Mouse (Mus musculus) lung, adult 18-20 months (tissue): ENCODE results near the gene Rab13.

Source experiments
- DNase-seq, 2 experiments: peaks; one replicate each; pipeline ENCODE4 v3.0.0; 2022; ENCODE audit warnings: mixed read lengths in 2 of 2

Gene Rab13

DNA sequence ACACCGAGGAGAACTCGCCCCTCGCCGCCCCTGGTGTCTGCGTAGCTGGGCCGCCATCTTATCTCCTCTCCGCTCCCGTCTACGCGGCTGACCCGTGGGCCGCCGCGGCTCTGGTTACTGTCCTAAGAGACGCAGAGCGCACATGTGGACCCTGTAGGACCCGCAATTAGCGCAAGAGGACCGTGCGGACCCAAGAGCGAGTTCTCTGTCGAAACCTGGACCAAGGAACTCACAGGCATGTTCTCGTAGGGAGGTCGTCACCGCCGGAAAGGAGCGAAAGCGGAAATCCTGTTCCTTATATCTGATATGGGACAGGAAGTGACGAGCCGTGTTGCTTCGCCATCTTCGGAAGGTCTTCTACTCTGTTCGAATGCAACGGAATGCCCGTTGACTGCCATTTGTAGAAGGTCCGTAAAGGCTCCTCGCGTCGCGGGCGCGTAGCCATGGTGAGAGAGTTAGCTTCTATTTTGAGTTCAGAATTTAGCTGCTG is at the start of gene Rab13, which contains the start of gene Rps27:
Gene Rab13, plus strand, starts transcription at position 319 of the 490 bp plus-strand sequence.
Gene Rps27, minus strand, starts transcription at position 275 of the 490 bp plus-strand sequence.
- peak; percentile 93 to 94 for DNase-seq

DNA sequence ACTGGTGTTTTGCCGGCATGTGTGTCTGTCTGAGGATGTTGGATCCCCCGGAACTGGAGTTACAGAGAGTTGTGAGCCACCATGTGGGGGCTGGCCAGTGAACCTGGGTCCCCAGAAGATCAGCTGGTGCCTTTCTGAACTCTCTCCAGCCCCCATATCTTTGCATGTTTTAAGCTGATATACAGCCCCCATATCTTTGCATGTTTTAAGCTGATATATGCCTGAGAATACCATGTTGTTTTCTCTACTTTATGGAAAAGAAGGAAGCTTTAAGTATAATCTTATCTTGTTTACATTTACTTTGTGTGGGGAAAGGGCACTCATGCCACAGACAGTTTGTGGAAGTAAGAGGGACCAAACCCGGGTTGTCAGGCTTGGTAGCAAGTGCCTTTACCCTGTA is 33.9 kb upstream of the Rab13 start:
- no peak for DNase-seq

DNA sequence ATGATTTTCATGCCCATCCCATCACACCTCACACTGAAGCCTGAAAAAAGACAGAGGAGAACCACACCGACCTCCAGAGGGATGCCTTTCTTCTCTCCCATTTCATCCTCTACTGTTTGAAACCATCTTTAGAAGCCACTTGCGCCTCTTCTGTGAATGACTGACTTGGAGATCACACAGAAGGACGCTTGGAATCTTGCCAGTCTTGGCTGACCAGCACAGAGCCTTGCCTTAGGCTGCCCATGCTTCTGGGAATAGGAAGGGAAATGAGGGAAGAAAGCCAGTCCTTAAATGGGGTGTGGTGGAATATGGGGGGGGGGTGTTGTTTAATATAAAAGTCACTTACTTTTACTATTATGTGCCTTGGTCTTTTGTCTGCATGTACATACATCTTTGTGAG is 29.9 kb upstream of the Rab13 start:
- DNase-seq: no peak

DNA sequence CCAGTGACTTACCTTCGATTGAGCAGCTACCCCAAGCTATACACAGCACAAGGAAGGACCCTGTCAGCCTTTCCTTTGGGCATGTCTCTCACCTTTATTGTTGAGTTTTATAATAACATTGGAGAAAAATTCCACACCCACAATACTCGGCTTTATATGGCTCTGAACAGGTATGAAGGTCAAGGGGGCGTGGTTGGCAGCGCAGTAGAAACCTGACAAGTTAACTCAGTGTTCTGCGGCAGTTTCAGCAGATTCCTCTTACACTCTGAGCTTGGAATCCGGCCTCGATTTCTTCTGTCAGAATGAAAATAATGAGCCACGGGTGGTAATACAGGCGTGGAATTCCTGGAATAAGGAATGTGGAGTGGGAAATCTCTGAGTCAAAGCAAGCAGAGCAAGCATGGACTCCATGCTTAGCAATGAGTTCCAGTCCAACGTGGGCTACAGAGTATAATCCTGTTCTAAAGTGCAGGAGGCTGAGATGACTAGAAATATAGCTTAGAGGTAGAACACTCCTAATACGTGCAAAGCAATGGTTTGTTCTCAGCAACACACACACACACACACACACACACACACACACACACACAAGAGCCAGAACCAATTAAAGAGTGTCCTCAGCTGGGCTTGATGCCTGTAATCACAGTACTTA is 22.5 kb upstream of the Rab13 start:
- DNase-seq: no peak

DNA sequence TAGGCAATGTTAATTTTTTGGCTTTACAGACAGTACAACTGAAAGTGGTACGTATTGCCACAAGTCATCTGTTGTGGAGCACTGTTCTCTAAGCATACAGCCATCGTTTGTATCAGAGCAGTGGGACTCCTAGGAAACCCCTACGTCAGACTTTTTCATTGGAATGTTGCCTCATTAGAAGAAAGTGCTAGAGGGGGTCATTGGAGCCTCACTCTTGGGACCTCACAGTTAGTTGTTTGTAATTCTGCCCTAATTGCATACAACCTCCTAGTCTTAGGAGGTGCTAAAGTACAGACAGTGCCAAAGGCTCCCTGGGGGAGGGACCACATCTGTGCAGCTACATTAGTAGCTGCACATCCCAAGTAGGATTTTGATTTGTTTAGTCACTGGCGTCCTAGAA is 18.7 kb upstream of the Rab13 start:
- no peak for DNase-seq

DNA sequence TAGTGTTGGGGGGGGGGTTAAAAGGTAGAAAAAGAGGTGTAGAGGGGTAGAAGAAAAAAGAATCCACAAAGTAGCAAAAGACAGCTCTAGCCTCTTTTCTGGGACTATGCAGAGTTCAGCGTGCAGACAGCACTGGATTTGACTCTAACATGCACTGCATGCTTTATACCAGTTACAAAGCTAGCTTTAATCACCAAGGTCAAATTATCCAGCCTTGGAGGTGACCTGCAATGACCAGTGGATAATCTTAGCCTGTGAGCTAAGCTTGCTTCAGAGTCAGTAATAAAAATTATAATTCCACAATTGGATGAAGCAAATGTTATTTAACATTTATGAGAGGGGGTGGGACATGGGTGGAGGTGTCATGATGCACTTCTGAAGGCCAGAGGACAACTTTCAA is 17.9 kb upstream of the Rab13 start:
- DNase-seq: no peak

DNA sequence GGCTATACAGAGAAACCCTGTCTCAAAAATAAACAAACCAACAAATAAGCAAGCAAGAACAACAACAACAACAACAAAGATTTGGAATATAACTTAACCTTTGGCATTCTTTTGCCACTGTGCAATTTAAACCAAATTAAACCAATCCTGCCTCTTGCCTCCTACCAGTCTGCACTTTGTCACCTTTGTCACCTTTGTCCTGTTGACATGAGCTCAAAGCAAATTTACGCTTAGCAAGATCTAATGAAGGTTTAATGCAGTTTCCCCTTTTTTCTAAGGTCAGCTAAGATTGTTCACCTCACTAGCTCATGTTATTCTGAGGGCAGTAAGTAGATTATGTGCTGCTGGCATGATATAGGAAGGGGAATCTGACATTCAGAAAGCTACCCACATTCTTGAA is 15.9 kb upstream of the Rab13 start:
- no peak for DNase-seq

DNA sequence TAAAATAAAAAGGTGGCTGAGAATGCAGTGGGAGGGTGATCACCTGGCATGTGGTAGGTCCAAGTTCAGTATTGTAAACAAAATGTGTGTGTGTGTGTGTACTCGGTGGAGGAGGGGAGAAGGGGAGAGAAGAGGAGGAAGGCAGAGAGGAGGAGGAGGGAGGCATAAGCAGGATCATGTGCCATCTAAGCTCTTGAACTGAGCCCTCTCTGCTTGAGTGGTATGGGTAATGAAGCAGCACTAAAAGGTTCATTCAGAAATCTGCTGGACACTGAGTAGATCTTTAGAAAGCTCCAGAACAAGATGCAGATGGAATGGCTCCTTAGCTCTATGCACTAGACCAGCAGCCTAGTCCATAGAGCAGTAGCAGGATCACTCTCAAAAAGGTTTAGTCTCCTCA is 10.6 kb upstream of the Rab13 start:
- DNase-seq: no peak

DNA sequence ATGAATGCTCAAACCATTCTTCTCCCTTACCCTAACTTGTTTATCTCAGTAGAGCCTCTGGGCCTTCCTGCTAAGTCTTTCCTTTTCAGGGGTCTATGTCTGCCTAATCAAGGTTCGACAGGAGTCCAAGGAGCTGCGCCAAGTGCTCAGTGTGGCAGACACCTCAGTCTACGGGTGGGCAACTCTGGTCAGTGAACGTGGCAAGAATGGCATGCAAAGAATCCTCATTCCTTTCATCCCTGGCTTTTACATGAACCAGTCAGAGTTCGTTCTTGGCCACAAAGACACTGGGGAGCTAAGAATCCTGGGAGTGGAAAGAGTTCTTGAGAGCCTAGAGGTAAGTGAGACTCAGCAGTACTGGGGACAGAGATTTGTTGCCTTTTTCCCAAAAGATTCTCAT is 9.9 kb upstream of the Rab13 start:
- DNase-seq: no peak

DNA sequence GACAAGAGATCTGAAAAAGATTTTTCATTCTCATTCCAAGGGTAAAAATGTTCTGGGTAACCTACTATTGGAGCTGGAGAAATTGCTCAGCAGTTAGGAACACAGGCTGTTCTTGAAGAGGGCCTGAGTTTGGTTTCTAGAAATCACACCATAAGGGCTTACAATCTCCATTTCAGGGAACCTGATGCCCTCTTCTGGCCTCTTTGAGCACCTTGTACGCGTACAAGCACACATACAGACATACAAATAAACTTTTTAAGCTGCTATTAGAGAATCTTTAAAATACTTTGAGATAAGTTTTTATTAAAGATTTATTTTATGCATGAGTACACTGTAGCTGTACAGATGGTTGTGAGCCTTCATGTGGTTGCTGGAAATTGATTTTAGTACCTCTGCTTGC is 8.9 kb upstream of the Rab13 start:
- DNase-seq: no peak

DNA sequence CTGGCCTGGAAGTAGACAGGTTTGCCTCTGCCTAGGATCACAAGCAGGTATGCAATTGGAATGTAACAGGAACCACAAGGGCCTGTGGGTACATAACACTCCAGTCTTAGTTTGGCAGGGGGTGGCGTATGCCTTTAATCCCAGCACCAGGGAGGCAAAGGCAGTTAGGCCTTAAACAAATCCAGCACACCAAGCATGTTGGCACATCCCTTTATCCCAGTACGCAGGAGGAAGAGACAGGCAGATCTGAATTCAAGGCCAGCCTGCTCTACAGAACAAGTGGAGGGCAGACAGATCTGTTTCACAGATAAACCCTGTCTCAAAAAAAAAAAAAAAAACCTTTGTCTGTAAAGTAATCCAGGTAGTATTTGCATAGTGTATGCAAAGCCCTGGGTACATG is 4.8 kb upstream of the Rab13 start:
- DNase-seq: peak; percentile 40 to 59

DNA sequence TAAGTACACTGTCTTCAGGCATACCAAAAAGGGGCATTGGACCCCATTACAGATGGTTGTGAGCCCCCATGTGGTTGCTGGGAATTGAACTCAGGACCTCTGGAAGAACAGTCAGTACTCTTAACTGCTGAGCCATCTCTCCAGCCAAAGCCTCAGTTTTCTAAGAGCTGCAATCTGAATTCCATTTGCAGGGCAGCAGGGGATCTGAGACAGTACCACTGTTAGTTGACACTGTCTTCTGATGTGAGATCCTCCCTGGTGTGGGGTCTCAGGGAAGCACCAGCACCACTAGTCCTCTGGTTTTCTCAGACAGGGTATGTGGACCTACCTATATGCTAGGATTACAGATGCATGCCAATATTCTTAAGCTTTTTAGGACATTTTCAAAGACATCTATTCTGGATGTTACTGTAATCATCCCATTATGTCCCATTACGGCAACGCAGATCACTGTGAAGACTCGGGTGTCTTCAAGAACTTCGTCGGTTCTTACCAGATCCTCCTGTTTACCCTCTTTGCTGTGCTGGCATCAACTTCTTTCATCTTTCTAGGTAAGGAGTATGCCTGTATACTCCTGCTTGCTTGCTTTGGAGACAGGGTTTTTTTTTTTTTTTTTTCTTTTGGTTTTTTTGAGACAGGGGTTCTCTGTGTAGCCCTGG is 3.5 kb upstream of the Rab13 start:
- no peak for DNase-seq

DNA sequence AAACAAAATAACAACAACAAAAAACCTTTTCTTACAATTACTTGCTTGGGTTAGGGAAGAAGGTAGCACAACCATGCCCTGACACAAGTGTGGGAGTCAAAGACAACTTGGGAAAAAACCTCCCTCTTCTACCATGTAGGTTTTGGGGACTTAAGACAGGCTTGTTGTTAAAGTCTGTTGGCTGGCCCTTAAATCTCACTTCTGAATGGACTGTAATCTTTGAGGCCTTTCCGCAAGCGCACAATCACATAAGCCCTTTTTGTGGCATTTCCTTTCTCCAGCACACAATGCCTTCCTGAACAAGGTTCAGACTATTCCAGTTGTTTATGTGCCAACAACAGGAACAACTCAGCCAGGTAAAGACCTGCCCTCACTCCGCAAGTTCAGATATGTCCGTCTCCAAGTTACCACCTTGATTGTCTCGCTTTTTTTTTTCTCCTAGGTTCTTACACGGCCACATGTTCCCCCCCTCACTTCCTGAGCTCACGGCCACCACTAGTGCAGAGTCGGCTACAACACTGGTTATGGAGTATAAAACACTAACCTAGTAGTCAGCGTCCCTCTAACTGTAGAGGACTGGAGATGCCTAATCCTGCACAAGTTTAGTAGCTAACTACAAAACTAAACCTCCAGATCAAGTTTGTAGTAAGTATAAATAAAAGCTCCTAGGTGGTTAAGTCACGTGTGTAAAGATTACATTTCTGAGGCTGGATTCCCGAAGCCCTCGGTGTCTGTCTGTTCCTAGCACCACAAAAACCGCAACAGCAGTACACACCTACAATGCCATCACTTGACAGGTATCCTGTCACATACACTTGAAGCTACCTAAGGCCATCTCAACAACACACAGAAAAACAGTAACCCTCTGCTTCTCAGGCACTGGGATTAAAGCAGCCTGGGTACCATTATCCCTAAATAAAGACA is 1.8 kb upstream of the Rab13 start:
- no peak for DNase-seq

DNA sequence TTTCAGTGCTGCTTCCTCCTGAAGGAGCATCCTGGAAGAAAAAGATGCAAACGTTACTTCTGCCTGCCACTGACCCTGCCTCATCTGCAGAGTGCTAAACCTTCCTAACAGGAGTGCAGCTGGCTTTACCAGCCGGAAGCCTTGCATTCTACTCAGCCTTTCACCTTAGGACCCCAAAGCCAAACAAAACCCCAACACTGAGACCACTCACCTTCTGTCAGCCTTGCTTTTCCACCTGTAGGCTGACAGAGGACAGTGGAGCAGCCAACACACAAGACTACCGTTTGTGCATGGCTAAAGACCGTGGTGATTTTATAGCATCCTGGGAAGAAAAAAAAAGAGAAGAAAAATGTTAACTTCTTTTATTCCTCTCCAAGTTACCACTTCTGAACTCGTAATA is 772 bp upstream of the Rab13 start:
- no peak for DNase-seq

DNA sequence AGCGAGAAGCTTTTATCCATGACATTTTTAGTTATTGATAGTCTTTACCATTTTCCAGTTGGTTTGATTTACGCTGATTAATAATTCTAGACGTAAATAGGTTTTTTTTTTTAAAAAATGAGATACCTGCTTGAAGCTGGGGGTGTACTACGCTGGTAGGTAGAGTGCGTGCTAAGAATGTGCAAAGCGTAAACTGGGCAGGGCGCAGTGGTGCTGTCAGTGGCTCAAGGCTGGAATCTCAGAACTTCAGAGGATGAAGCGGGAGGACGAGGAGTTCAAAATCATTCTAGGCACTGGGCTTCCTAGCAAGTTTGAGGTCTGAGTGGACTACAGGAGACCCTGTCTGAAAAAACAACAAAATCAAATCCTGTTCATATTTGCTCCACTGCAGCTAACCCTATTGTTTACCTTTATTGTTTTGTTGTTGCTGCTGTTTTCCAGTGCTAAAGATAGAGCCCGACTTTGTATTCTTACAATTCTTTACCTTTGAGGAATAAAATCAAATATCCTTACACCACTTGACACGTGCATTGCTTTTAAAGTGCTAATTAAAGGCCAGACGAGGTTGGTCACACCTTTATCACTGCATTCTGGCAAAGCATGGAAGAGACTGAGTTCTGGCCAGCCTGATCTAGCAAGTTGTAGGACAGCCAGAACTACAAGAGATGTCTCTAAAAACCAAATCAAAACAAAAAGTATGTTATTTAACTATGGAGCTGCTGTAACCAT is 625 bp downstream of the Rab13 start:
- peak in 1 of 2 experiments; percentile 28 for DNase-seq

DNA sequence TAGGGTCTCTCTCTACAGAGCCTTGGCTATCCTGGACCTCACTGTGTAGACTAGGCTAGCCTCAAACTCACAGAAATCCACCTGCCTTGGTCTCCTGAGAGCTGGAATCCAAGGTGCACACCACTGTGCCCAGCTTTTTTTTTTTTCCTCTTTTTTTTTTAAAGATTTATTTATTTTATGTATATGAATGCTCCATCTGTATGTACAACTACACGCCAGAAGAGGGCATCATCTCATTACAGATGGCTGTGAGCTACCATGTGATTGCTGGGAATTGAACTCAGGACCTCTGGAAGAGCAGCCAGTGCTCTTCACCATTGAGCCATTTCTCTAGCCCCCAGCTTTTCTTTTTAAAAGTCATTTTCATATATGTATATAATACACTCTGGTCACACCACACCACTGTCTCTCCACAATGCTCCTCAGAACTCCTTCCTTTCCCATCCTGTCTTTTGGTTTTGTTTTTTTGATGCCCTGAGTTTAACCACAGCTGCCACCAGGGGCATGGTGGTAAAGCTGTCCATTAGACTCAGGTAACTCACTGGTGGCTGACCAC is 2.4 kb downstream of the Rab13 start:
- DNase-seq: no peak

DNA sequence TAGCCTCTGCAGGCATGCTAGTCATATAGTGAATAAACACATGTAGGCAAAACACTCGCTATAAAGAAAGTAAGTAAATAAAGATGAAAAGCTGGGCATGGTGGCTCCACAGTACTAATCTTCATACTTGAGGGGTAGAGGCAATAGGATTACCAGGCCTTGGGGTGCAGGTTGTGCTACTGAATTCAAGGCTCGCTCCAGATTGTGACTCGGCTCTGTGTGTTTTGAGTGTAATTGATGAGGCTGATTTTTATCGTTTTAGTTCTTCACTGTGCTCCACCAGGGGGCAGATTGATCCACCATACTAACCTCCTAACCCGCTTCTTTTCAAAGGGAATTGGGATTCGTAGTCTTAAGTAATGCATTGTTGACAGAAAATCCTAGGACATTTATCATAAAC is 6.6 kb downstream of the Rab13 start:
- DNase-seq: peak; percentile 53 to 60

DNA sequence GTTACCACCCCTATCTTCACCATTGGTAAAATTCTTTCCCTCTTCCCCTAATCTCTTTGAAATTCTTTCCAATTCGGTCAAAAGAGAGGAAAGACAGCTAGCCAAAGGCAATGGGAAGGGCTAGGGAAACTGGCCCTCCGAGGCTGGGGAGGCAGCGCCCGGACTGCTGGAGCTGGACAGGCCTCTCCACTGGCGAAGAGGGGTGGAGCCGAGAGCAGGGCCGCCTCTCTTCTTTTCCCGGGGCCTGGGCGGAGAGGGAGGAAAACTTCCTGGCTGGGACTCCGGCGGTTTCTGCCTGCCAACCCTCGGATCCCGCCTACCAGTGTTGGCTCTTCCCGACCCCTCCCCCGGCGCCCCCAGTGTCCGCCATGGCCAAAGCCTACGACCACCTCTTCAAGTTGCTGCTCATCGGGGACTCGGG is 7.0 kb downstream of the Rab13 start:
- DNase-seq: peak; percentile 90 to 92

DNA sequence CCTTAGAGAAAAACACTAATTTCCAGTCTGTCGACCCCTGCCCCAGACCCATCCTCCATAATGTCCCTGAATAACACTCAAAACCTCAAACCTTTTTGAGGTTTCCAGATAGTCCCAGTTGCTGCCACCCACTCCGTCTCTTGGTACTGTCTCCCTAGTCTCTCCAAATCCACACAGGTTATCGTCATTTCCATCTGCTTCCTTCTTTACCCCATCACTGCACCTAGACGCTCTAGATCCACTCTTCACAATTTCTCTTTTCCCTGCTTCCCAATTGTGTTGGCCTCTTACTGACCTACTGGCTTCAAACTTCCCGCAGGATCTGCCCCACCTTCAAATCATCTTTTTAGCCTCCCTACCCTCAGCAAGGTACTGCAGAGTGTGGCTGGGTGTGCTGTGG is 7.6 kb downstream of the Rab13 start:
- no peak for DNase-seq

DNA sequence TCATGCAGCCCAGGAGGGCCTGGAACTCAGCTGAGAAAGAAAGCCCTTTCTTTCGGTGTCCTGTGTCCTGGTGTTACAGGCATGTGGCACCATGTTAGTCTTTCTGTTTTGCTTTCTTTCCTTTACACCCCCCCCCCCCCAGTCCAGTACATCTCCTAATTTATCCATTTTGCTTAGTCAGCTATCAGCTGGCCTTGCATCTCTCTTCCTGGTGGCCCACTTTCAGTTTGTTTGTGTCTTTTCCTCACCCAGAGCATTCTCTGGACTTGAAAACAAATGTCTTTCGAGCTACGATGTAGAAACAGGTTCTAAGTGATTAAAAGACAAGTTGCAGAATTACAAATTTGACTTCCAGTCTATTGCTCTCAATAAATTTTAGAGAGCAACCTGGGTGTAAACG is 9.0 kb downstream of the Rab13 start:
- DNase-seq: no peak

DNA sequence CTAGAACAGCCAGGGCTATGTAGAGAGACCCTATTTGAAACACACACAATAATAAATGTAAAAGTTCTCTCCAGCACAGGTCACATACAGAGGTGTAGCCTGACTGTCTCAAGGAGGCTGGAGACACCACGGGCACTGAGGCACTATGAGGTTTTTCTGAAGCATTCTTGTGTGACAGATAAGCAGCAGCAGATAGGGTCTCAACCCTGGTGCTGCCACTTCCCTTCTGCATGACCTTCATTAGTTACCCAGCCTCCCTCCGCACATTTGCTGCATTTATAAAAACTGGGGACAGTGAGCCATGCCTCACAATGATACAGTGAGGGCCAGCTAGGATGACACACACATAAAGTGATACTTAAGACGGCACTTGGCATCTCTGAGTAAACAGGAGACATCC is 9.4 kb downstream of the Rab13 start:
- DNase-seq: no peak

DNA sequence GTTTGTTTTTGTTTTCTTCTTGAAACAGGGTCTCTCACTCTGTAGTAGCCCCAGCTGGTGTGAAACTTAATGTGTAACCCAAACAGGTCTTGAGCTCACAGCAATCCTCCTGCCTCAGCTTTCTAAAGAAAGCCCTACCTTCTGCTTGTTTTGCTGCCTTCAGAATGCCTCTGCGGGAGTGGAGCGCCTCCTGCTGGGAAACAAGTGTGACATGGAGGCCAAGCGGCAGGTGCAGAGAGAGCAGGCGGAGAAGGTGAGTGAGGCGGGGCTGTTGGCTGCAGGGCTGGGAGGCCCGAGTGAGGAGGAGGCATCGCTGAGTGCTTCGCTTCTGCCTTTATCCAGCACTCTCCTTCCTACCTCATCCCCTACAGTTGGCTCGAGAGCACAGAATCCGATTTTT is 10.8 kb downstream of the Rab13 start:
- DNase-seq: no peak

DNA sequence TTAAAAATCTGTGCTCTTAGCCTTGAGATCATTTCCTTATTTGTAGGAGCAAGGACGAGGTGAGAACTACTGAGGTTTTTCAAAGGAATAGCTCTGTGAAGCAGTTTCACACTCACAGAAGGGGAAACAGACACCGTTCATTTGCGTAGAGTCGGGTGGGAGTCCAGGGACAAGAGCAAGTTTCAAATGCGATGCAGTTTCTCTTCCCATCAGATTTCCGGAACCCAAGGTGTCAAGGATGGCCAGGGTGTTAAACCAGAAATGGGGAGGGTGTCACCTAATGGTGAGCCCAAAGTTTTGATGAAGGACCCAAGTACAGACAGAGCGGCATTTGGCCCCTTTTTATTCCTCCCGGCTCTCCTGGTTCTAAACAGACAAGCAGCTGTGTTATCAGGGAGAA is 17.6 kb downstream of the Rab13 start:
- no peak for DNase-seq
